Mouse (Mus musculus) heart, adult 2 months (tissue): ENCODE data around the gene Ctf2. TPM values are rescaled to one million over a fixed set of nuclear protein-coding genes. Genes with fewer than 3 reads are reported as not detected.

Experiments
- DNase-seq, 2 experiments: peaks; one replicate each; pipeline ENCODE4 v3.0.0; 2021
- H3K27ac ChIP-seq: fragments of 200-600 bp; 2 replicates; pipeline ENCODE4 v1.8.1; 2022
- H3K27me3 ChIP-seq: fragments of 200-500 bp; 2 replicates; pipeline ENCODE4 v1.6.1; 2012; ENCODE audit warnings: mild to moderate bottlenecking, low read length, inconsistent platforms, mixed read lengths; ENCODE audit not compliant: control insufficient read depth, insufficient read depth
- H3K36me3 ChIP-seq: fragments of 200-500 bp; 2 replicates; pipeline ENCODE4 v1.6.1; 2012; ENCODE audit warnings: low read length, inconsistent platforms; ENCODE audit not compliant: control insufficient read depth, insufficient read depth
- H3K4me1 ChIP-seq: fragments of 200-500 bp; 2 replicates; pipeline ENCODE4 v1.6.1; 2011; ENCODE audit warnings: low read length; ENCODE audit not compliant: control insufficient read depth, insufficient read depth
- H3K4me3 ChIP-seq: fragments of 200-600 bp; 2 replicates; pipeline ENCODE4 v1.8.1; 2022
- H3K79me2 ChIP-seq: fragments of 200-500 bp; replicated peaks from 2 replicates; pipeline ENCODE4 v1.6.1; 2012; ENCODE audit warnings: mild to moderate bottlenecking, inconsistent platforms, low read length, moderate library complexity, mixed read lengths; ENCODE audit not compliant: control insufficient read depth, insufficient read depth
- H3K9ac ChIP-seq: fragments of 200-500 bp; 2 replicates; pipeline ENCODE4 v1.6.1; 2012; ENCODE audit warnings: low read depth, mild to moderate bottlenecking, control low read depth, inconsistent platforms, low read length, mixed read lengths
- CTCF ChIP-seq: fragments of 200-600 bp; IDR thresholded peaks from 2 replicates; pipeline ENCODE4 v1.8.1; 2022; ENCODE audit warnings: antibody characterized with exemption, mild to moderate bottlenecking, moderate library complexity
- EP300 ChIP-seq: fragments of 200-500 bp; IDR thresholded peaks from 2 replicates; pipeline ENCODE4 v1.6.1; 2011; ENCODE audit warnings: low read depth, low read length, control low read depth; ENCODE audit not compliant: insufficient read depth
- POLR2A ChIP-seq: fragments of 200-500 bp; IDR thresholded peaks from 2 replicates; pipeline ENCODE4 v1.6.1; 2011; ENCODE audit warnings: mild to moderate bottlenecking, low read depth, low read length, control low read depth; ENCODE audit not compliant: insufficient read depth
- WGBS: fragments of 180-500 bp; shearing (Covaris S2); methylation state at CpG from one replicate; pipeline ENCODE4 v1.1.7; 2018; 5-methylcytosine and 5-hydroxymethylcytosine counted together
- intact Hi-C: fragments of 180-260 bp; cut with DNase I; formaldehyde crosslinking; loops from one replicate; pipeline ENCODE4 v1.15.1; 2025
- polyA plus RNA-seq: library from polyadenylated mRNA; depleted of rRNA; stranded (reverse); fragments of >200 nt; gene quantifications from 2 replicates; pipeline ENCODE4 v1.2.3, GENCODE M21; 2012
- total RNA-seq, 2 experiments: library from RNA; stranded (reverse); gene quantifications; 2 replicates each; pipeline ENCODE4 v1.2.3; 2021

Ctf2 gene
- total and polyA plus RNA-seq, 3 experiments = not detected

GRCm38 (mm10) chr7:127686740-127687449 lies 45.1 kb downstream of the Ctf2 start:
- Histone ChIP-seq H3K9ac (no peak overlapping the region), H3K4me1 (peaks cover 4% of the 10 kb centered on the region; the same call in 1 of the 2 replicates), H3K36me3 (no peaks in the 10 kb centered on the region), H3K4me3 (no peak overlapping the region), H3K79me2 (no peaks in the 10 kb centered on the region), H3K27me3 (no peaks in the 10 kb centered on the region), H3K27ac (no peak overlapping the region)
- TF ChIP-seq EP300 = no peak
- TF ChIP-seq CTCF = no peak
- no peak for TF ChIP-seq POLR2A
- DNase-seq = no peak
- intact Hi-C loops = no loop called here
- 72% methylated on average over 11 of the region's 11 CpGs for WGBS

- Histone ChIP-seq H3K4me1 (peaks cover 3% of the 10 kb centered on the region; the same call in 1 of the 2 replicates), H3K27ac (no peak overlapping the region), H3K27me3 (no peaks in the 10 kb centered on the region), H3K9ac (no peak overlapping the region), H3K79me2 (no peaks in the 10 kb centered on the region), H3K4me3 (no peak overlapping the region), H3K36me3 (no peaks in the 10 kb centered on the region)
- intact Hi-C loops = no loop called here
- TF ChIP-seq POLR2A (no peak), EP300 (0 out of 2 replicates have a peak, but pooled peaks have one; percentile 18)
- WGBS = 70% methylated on average over 14 of the region's 14 CpGs
- no peak for DNase-seq
Observed at GRCm38 (mm10) chr7:127685304-127686018, 46.5 kb downstream of the Ctf2 start.

GRCm38 (mm10) chr7:127681888-127682553 lies 49.9 kb downstream of the Ctf2 start:
- peaks cover 3% of the 10 kb centered on the region; the same call in 1 of the 2 replicates for H3K4me1 ChIP-seq
- 47% methylated on average over 8 of the region's 8 CpGs for WGBS
- intact Hi-C loops = no loop called here
- DNase-seq = no peak
- H3K4me3 ChIP-seq = no peak overlapping the region
- H3K79me2 ChIP-seq = no peaks in the 10 kb centered on the region
- TF ChIP-seq EP300 (no peak), POLR2A (no peak), CTCF (no peak)
- H3K36me3 ChIP-seq = no peaks in the 10 kb centered on the region
- H3K9ac ChIP-seq = no peak overlapping the region
- H3K27me3 ChIP-seq = no peaks in the 10 kb centered on the region
- H3K27ac ChIP-seq = no peak overlapping the region

- intact Hi-C loops = no loop called here
- no peak for DNase-seq
- H3K79me2 ChIP-seq = no peaks in the 10 kb centered on the region
- no peak overlapping the region for H3K27ac ChIP-seq
- H3K9ac ChIP-seq = no peak overlapping the region
- peaks cover 3% of the 10 kb centered on the region; the same call in 1 of the 2 replicates for H3K4me1 ChIP-seq
- 93% methylated on average over 13 of the region's 13 CpGs for WGBS
- TF ChIP-seq CTCF (no peak), EP300 (no peak), POLR2A (no peak)
- H3K27me3 ChIP-seq = no peaks in the 10 kb centered on the region
- H3K36me3 ChIP-seq = no peaks in the 10 kb centered on the region
- no peak overlapping the region for H3K4me3 ChIP-seq
Observed at GRCm38 (mm10) chr7:127680541-127680940, 51.4 kb downstream of the Ctf2 start.

GRCm38 (mm10) chr7:127678811-127679210 lies 53.2 kb downstream of the Ctf2 start:
- H3K4me1 ChIP-seq = peaks cover 2% of the 10 kb centered on the region; the same call in 1 of the 2 replicates
- no peaks in the 10 kb centered on the region for H3K79me2 ChIP-seq
- TF ChIP-seq POLR2A (no peak), EP300 (no peak), CTCF (no peak)
- no peaks in the 10 kb centered on the region for H3K36me3 ChIP-seq
- no peak overlapping the region for H3K4me3 ChIP-seq
- no peaks in the 10 kb centered on the region for H3K27me3 ChIP-seq
- H3K9ac ChIP-seq = no peak overlapping the region
- 92% methylated on average over 2 of the region's 2 CpGs for WGBS
- no peak for DNase-seq
- intact Hi-C loops = no loop called here
- no peak overlapping the region for H3K27ac ChIP-seq

- Histone ChIP-seq H3K9ac (no peak overlapping the region), H3K4me3 (no peak overlapping the region), H3K27ac (no peak overlapping the region), H3K36me3 (no peaks in the 10 kb centered on the region), H3K4me1 (peaks cover 2% of the 10 kb centered on the region; the same call in 1 of the 2 replicates), H3K27me3 (no peaks in the 10 kb centered on the region), H3K79me2 (no peaks in the 10 kb centered on the region)
- WGBS = 92% methylated on average over 4 of the region's 4 CpGs
- TF ChIP-seq EP300 (no peak), POLR2A (no peak), CTCF (no peak)
- intact Hi-C loops = no loop called here
- no peak for DNase-seq
Observed at GRCm38 (mm10) chr7:127677609-127678008, 54.4 kb downstream of the Ctf2 start.
